Mouse (Mus musculus) adrenal gland, adult (tissue): ENCODE measurements around the gene Ndufs1.

Source experiments
- DNase-seq, 2 experiments: peaks; one replicate each; pipeline ENCODE4 v3.0.0; 2022 to 2023; ENCODE audit warnings: low spot score in 1 of 2; ENCODE audit not compliant: inconsistent age in 2 of 2

Ndufs1 gene

DNA sequence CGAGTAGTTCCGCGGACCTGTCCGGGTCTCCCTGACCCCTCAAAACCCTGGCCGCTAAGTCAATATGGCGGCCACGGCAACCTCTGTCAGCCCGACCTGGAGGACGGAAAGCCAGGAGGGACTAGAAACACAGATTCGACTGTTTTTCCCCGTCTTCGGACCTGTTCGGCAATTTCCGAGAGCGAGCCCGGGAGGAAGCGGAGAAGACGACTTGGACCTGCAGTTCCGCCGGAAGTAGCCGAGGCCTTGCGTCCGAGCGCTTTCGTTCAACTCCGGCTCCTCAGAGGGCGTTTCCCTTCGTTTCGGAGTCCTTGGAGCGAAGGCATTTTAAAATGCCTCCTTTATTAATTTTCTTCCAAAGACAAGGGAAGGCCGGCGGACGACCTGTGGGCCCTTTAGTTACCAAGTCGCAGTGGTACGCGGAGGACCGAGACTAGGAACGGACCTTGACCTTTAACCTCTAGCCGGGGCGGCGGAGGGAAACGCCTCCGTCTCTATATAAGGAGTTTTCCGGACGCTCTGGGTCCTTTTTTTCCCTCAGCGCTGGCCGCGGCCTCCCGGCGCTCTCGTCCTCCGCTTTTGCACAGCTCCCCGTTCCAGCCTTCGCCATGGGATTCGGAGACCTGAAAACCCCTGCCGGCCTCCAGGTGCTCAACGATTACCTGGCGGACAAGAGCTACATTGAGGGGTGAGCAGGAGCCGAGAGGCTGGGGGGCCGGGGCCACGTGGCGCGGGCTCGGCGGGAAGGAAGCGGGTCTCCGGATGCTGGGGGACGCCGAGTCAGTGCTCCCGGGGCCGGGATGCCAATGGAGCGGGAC lies at the start of gene Ndufs1, which contains the start of gene Eef1b2:
Ndufs1 (minus strand) TSS at position 230 of the 818 bp plus-strand sequence.
Eef1b2 (plus strand) TSS at position 222 of the 818 bp plus-strand sequence.
- DNase-seq, result peak; percentile 98 to 99

- no peak for DNase-seq
These were observed 49.3 kb upstream of the Ndufs1 start for GRCm38 (mm10) chr1:63225890-63226289.

GRCm38 (mm10) chr1:63225009-63225408 lies 48.4 kb upstream of the Ndufs1 start:
- DNase-seq, result no peak

DNA sequence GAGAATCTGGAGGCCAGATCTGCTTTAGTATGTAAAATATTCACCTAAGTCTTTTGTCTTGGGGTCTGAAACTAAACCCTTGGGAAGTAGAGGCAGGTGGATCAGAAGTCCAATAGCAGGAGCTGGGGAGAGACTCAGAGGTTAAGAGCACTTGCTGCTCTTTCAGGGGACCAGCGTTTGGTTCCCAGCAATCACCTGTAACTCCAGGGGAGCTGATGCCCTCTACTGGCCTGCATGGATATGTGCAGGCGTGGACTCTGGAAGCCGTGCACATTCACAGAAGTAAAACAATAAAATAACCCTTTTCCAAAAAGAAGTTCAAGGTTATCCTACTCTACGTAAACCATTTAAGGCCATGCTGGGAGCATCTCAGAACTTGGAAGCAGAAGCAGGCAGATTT lies 42.6 kb upstream of the Ndufs1 start:
- no peak for DNase-seq

DNA sequence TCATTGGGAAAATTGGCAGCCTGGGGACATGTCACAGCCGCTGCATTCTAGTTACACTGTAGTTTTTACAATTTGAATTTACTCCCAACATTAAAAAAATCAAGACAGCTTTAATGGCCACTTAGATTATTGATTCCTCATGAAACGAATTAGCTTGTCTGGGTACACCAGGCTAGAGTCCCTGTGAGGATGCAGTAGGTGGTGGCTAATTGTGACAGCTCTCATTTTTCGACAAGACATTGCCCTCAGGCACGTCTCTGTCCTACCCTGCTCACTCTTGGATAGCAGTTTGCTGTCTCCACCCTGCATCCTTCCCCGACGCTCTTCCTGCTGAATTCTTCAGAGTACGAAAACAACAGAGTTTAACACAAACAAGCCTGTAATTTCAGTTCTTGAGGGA lies 38.0 kb upstream of the Ndufs1 start:
- no peak for DNase-seq

- DNase-seq, result no peak
These were observed 37.6 kb upstream of the Ndufs1 start, which contains the start of gene Gpr1 for GRCm38 (mm10) chr1:63214271-63214558. Gene Gpr1, minus strand, starts transcription at chr1:63214543.

- no peak for DNase-seq
These were observed 37.0 kb upstream of the Ndufs1 start for GRCm38 (mm10) chr1:63213478-63214270.

DNA sequence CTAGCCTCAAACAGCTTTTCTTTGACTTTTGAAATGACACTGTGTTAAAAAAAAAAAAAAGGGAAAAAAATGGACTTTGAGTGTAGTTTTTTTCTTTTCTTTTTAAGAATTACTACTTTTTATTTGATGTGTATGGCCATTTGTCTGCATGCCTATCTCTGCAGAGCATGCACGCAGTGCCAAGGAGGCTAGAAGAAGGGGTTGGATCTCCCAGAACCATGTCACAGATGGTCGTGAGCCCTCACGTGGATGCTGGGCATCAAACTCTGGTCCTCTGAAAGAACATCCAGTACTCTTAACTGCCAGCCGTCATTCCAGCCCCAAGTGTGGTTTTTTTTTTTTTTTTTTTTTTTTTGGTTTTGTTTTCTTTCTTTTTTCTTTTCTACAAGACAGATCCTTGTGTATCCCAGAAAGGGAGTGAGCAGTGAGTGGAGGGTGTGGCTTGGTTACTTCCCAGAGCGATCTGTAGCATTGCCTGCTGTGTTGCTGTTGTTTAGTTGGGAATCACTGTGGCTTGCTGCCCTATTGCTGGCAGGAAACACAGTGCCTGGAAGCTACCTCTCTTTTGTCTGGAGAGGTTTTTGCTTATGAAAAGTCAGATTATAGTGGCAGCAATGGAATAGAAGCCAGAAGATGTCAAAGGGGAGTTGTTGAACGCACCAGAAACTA lies 33.4 kb upstream of the Ndufs1 start:
- no peak for DNase-seq

GRCm38 (mm10) chr1:63207607-63208006 lies 31.0 kb upstream of the Ndufs1 start:
- no peak for DNase-seq

GRCm38 (mm10) chr1:63204660-63205394 lies 28.2 kb upstream of the Ndufs1 start:
- no peak for DNase-seq

- peak in 1 of 2 experiments; percentile 45 for DNase-seq
These were observed 27.5 kb upstream of the Ndufs1 start for GRCm38 (mm10) chr1:63203950-63204659.

GRCm38 (mm10) chr1:63203471-63203870 lies 26.8 kb upstream of the Ndufs1 start:
- DNase-seq, result no peak

DNA sequence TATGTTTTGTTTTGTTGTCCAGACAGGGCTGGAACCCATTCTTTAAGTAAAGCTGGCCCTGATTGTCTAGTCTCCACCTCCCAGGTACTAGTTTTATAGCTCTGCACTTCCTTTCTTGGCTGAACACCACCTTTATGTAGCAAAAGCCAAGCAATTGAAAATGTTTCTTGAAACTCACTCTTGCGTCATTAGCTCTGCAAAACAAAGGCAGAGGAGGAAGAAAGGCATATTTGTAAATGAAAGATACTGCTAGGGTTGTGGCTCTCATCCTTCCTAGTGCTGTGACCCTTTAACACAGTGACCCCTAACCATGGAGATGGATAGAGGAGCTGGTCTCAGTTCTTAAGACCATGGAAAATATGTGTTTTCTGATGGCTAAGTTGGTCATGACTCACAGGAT lies 25.0 kb upstream of the Ndufs1 start:
- DNase-seq, result no peak

DNA sequence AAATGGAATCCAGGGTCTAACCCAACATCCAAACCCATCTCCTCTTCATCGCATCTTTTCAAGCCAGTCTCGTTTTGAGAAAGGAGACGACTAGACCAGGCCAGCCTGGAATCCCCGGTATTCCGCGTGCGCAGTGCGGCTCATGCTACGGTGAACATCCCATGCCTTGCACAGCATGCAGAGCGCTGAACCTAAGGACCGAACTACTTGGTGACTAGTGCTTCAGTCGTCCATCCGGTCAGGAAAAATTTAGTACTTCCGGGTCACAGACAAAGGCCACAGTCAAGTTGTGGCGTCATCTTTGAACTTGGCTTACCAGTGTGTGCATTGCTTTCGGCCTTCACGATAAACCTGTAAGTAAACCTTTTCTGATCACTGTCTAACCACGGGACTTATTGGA lies 23.7 kb upstream of the Ndufs1 start:
- DNase-seq, result no peak

- no peak for DNase-seq
These were observed 22.8 kb upstream of the Ndufs1 start for GRCm38 (mm10) chr1:63199387-63199786.

GRCm38 (mm10) chr1:63195848-63196512 lies 19.3 kb upstream of the Ndufs1 start:
- DNase-seq, result no peak

GRCm38 (mm10) chr1:63192306-63193065 lies 15.9 kb upstream of the Ndufs1 start:
- no peak for DNase-seq

GRCm38 (mm10) chr1:63190851-63191250 lies 14.2 kb upstream of the Ndufs1 start:
- no peak for DNase-seq

DNA sequence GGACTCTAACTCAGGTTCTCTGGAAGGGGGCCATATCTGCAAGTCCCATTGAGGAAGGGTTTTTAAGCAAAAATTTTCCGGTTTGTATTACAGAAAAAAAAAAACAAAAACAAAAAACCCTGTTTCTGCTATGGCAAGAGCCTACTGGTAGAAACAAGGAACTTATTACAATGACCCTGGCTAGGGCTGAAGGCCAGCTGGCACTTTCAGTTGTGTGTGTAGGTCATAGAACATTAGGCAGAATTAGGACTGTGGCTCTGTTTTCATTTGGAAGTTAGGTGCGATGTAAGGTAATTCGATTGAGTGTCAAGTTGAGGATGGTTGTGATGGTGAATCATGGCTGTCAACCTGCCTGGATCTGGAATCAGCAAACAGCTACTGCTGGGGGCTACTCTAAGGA lies 11.9 kb upstream of the Ndufs1 start:
- no peak for DNase-seq
